Mouse (Mus musculus) lung, embryonic 16.5 days (tissue): ENCODE data around the gene Emsy. TPM values are rescaled to one million over a fixed set of nuclear protein-coding genes. Genes with fewer than 3 reads are reported as not detected.

Experiments
- ATAC-seq: fragments of 200-750 bp; cut with Nextera tagmentation; 2 replicates; pipeline ENCODE4 v1.8.0; 2017; ENCODE audit warnings: low read depth, mild to moderate bottlenecking, moderate library complexity
- H3K27ac ChIP-seq: fragments of 300-500 bp; sonication (generic); 2 replicates; pipeline ENCODE4 v1.5.1; 2014; ENCODE audit warnings: mild to moderate bottlenecking, control low read depth, low read length
- H3K27me3 ChIP-seq: fragments of 300-500 bp; sonication (generic); 2 replicates; pipeline ENCODE4 v1.6.1; 2014; ENCODE audit warnings: low read depth, low read length, mixed read lengths; ENCODE audit not compliant: control insufficient read depth, insufficient read depth
- H3K36me3 ChIP-seq: fragments of 300-500 bp; sonication (generic); 2 replicates; pipeline ENCODE4 v1.6.1; 2014; ENCODE audit warnings: low read length; ENCODE audit not compliant: control insufficient read depth, insufficient read depth
- H3K4me1 ChIP-seq: fragments of 300-500 bp; sonication (generic); replicated peaks from 2 replicates; pipeline ENCODE4 v1.6.1; 2014; ENCODE audit warnings: low read length, mixed read lengths; ENCODE audit not compliant: control insufficient read depth, insufficient read depth
- H3K4me2 ChIP-seq: fragments of 300-500 bp; sonication (generic); 2 replicates; pipeline ENCODE4 v1.6.1; 2014; ENCODE audit warnings: low read depth, low read length, control low read depth
- H3K4me3 ChIP-seq: fragments of 300-500 bp; sonication (generic); 2 replicates; pipeline ENCODE4 v1.5.1; 2014; ENCODE audit warnings: mild to moderate bottlenecking, low read length, control low read depth
- H3K9ac ChIP-seq: fragments of 300-500 bp; sonication (generic); 2 replicates; pipeline ENCODE4 v1.6.1; 2014; ENCODE audit warnings: low read length, control low read depth
- H3K9me3 ChIP-seq: fragments of 300-500 bp; sonication (generic); 2 replicates; pipeline ENCODE4 v1.6.1; 2016; ENCODE audit warnings: low read length; ENCODE audit not compliant: control insufficient read depth
- WGBS: fragments of 180-500 bp; shearing (Covaris S2); extraction: QIAGEN DNeasy Blood & Tissue Kit; methylation state at CpG from one replicate; pipeline ENCODE4 v1.1.7; 2014; 5-methylcytosine and 5-hydroxymethylcytosine counted together
- polyA plus RNA-seq: library from polyadenylated mRNA; unstranded; fragments of >200 nt; fragmentation: Nextera tagmentation; extraction: Ambion mirVana; gene quantifications from 2 replicates; pipeline ENCODE4 v1.2.1, GENCODE M21; 2015

Gene Emsy
- polyA plus RNA-seq, 1 experiment from 2014 or later = 30.4 TPM

GRCm38 (mm10) chr7:98674344-98674743 lies 17.8 kb upstream of the Emsy start:
- ATAC-seq = no peak
- Histone ChIP-seq H3K4me2 (no peak overlapping the region), H3K4me1 (peaks cover 17% of the 10 kb centered on the region), H3K27ac (no peak overlapping the region), H3K27me3 (no peaks in the 10 kb centered on the region), H3K36me3 (no peaks in the 10 kb centered on the region), H3K9ac (no peak overlapping the region), H3K9me3 (no peaks in the 10 kb centered on the region), H3K4me3 (no peak overlapping the region)
- 67% methylated on average over 4 of the region's 4 CpGs for WGBS

DNA sequence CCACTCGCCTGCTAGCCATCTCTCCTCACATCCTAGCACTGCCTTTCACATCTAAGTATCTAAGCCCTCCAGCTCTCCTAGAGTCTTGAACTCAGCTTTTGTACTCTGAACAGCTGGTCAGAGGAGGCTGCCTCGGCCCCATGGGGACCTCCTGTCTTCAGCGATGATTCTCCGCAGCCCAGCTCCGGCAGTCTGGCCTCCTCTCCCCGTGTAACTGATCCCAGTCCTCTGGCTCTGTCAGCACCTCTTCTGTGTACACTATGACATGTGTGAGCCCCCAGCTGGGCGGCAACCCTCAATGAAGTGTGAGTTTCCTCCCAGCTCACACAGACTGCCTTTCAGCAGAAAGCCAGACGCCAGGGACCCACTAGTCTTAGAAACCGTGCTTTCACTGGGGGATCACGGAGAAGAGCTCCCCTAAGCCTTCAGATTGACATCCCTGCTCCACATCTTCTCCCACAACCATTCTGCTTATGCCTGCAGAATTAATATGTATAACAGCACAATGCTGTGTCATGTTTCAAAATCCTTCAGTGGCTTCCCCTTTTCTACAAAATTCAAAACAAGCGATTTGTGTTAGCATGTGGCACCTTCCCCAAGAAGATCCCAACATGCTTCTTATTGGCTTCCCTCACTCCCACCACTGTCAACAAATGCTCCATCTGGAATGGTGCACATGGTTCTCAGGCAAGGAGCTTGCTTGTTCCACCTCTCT lies 15.8 kb upstream of the Emsy start:
- ATAC-seq = peak; percentile 92
- WGBS = 26% methylated on average over 11 of the region's 11 CpGs
- Histone ChIP-seq H3K27ac (0 out of 2 replicates have a peak overlapping the region, but pooled peaks have one; percentile 35), H3K36me3 (no peaks in the 10 kb centered on the region), H3K9me3 (no peaks in the 10 kb centered on the region), H3K27me3 (no peaks in the 10 kb centered on the region), H3K9ac (no peak overlapping the region), H3K4me3 (no peak overlapping the region), H3K4me1 (peaks cover 14% of the 10 kb centered on the region), H3K4me2 (0 out of 2 replicates have a peak overlapping the region, but pooled peaks have one; percentile 6)

- Histone ChIP-seq H3K27ac (no peak overlapping the region), H3K27me3 (no peaks in the 10 kb centered on the region), H3K9me3 (no peaks in the 10 kb centered on the region), H3K4me3 (no peak overlapping the region), H3K4me1 (peaks cover 14% of the 10 kb centered on the region), H3K9ac (peak overlapping the region; percentile 3; the same call in 1 of the 2 replicates), H3K4me2 (no peak overlapping the region), H3K36me3 (no peaks in the 10 kb centered on the region)
- 0 out of 2 replicates have a peak, but pooled peaks have one; percentile 20 for ATAC-seq
- WGBS = 39% methylated on average over 9 of the region's 9 CpGs
These were observed 14.8 kb upstream of the Emsy start for GRCm38 (mm10) chr7:98671416-98671815.

GRCm38 (mm10) chr7:98670831-98671230 lies 14.2 kb upstream of the Emsy start:
- H3K27me3 ChIP-seq = no peaks in the 10 kb centered on the region
- 90% methylated on average over 4 of the region's 4 CpGs for WGBS
- H3K4me2 ChIP-seq = no peak overlapping the region
- no peaks in the 10 kb centered on the region for H3K9me3 ChIP-seq
- H3K27ac ChIP-seq = no peak overlapping the region
- no peak overlapping the region for H3K4me3 ChIP-seq
- no peaks in the 10 kb centered on the region for H3K36me3 ChIP-seq
- no peak overlapping the region for H3K9ac ChIP-seq
- H3K4me1 ChIP-seq = peaks cover 14% of the 10 kb centered on the region
- ATAC-seq = no peak

GRCm38 (mm10) chr7:98667956-98668746 lies 11.6 kb upstream of the Emsy start:
- WGBS = 55% methylated on average over 6 of the region's 6 CpGs
- H3K9ac ChIP-seq = no peak overlapping the region
- ATAC-seq = no peak
- H3K4me1 ChIP-seq = peaks cover 25% of the 10 kb centered on the region
- H3K4me2 ChIP-seq = no peak overlapping the region
- H3K4me3 ChIP-seq = no peak overlapping the region
- no peaks in the 10 kb centered on the region for H3K27me3 ChIP-seq
- H3K36me3 ChIP-seq = no peaks in the 10 kb centered on the region
- H3K9me3 ChIP-seq = no peaks in the 10 kb centered on the region
- no peak overlapping the region for H3K27ac ChIP-seq

DNA sequence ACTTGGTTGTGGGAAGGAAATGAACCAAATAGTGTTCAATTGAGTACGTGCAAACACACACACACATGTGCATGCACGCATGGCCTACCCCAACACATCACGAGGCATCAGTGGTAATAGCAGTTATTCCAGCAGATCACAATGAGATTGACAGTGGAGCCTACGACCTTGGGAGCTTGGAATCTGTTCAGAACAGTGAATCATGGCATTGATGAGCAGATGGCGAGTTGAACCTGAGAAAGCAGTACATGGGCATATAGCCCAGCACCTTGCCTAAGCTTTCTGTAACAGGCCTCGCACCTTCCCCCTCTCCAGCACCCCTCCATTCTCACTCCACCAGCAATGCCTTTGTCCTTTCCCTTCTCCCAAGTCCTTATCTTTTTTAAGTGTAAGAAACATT lies 9.1 kb upstream of the Emsy start:
- H3K9ac ChIP-seq = no peak overlapping the region
- no peaks in the 10 kb centered on the region for H3K36me3 ChIP-seq
- WGBS = 79% methylated on average over 6 of the region's 6 CpGs
- H3K9me3 ChIP-seq = no peaks in the 10 kb centered on the region
- H3K4me2 ChIP-seq = no peak overlapping the region
- ATAC-seq = no peak
- H3K27me3 ChIP-seq = no peaks in the 10 kb centered on the region
- H3K4me1 ChIP-seq = peaks cover 15% of the 10 kb centered on the region
- no peak overlapping the region for H3K27ac ChIP-seq
- H3K4me3 ChIP-seq = no peak overlapping the region

- 36% methylated on average over 5 of the region's 5 CpGs for WGBS
- H3K9me3 ChIP-seq = no peaks in the 10 kb centered on the region
- no peaks in the 10 kb centered on the region for H3K27me3 ChIP-seq
- no peaks in the 10 kb centered on the region for H3K36me3 ChIP-seq
- peak; percentile 57 for ATAC-seq
- no peak overlapping the region for H3K9ac ChIP-seq
- H3K4me1 ChIP-seq = peaks cover 15% of the 10 kb centered on the region
- no peak overlapping the region for H3K27ac ChIP-seq
- H3K4me3 ChIP-seq = no peak overlapping the region
- no peak overlapping the region for H3K4me2 ChIP-seq
These were observed 8.6 kb upstream of the Emsy start for GRCm38 (mm10) chr7:98665166-98665565.

DNA sequence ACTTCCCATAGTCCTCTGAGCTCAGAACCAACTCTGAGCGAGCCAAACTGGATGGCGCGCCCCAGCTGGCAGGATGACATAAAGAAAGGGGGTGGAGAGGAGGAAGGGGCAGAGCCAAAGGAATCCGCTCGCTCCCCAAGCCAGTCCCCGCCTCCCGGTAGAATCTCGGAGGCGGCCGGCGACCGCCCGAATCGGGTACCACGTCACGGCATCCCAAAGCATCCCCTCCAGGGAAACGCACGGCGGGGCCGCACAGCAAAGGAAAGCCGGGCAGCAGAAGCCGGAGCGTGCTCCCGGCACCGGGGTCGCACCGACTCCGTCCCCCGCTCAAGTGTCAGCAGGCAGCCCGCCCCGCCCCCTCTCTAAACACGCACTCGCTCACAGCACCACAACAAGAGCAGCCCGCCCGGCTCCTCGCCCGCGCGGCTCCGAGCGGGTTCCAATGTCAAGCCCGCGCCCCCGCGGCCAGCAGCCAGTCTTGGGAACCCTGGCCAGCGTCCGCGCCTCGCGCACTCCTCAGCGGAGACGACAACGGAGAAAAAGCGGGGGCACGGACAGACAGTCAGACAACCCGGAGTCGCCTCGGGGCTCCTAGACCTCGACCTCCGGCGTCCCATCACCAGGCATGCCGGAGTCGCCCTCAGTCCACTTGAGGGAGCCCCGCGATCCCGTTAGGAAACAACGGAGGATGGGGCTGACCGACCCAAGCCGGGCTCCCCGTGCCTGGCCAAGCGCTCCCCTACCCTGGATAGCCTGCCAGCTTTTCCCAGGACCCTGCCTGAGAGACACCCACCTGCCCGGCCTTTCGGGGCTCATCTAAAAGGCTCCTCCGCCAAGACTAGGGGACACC lies 677 bp downstream of the Emsy start:
- H3K9ac ChIP-seq = peak overlapping the region; percentile 87
- under 1% methylated on average over 70 of the region's 74 CpGs for WGBS
- H3K4me2 ChIP-seq = peak overlapping the region; percentile 76
- H3K4me1 ChIP-seq = peaks cover 14% of the 10 kb centered on the region
- no peaks in the 10 kb centered on the region for H3K9me3 ChIP-seq
- peak overlapping the region; percentile 92 for H3K4me3 ChIP-seq
- H3K27ac ChIP-seq = peak overlapping the region; percentile 97
- H3K27me3 ChIP-seq = no peaks in the 10 kb centered on the region
- H3K36me3 ChIP-seq = peaks cover 4% of the 10 kb centered on the region; the same call in 1 of the 2 replicates
- peak; percentile 77 for ATAC-seq

- WGBS = 64% methylated on average over 2 of the region's 2 CpGs
- no peaks in the 10 kb centered on the region for H3K27me3 ChIP-seq
These were observed 4.9 kb downstream of the Emsy start for GRCm38 (mm10) chr7:98651651-98652050.

More at GRCm38 (mm10) chr7:98651651-98652050, 4.9 kb downstream of the Emsy start:
- peaks cover 14% of the 10 kb centered on the region for H3K36me3 ChIP-seq
- H3K27ac ChIP-seq = no peak overlapping the region
- H3K4me2 ChIP-seq = no peak overlapping the region
- H3K4me1 ChIP-seq = peaks cover 7% of the 10 kb centered on the region
- no peak for ATAC-seq
- no peak overlapping the region for H3K4me3 ChIP-seq
- no peaks in the 10 kb centered on the region for H3K9me3 ChIP-seq
- H3K9ac ChIP-seq = no peak overlapping the region
